Mouse (Mus musculus): ENCODE data around the gene Grik3. TPM values are rescaled to one million over a fixed set of nuclear protein-coding genes. Genes with fewer than 3 reads are reported as not detected.

Grik3 gene
- polyA plus RNA-seq, 1 experiment from 2014 or later: 0.11 TPM

DNA sequence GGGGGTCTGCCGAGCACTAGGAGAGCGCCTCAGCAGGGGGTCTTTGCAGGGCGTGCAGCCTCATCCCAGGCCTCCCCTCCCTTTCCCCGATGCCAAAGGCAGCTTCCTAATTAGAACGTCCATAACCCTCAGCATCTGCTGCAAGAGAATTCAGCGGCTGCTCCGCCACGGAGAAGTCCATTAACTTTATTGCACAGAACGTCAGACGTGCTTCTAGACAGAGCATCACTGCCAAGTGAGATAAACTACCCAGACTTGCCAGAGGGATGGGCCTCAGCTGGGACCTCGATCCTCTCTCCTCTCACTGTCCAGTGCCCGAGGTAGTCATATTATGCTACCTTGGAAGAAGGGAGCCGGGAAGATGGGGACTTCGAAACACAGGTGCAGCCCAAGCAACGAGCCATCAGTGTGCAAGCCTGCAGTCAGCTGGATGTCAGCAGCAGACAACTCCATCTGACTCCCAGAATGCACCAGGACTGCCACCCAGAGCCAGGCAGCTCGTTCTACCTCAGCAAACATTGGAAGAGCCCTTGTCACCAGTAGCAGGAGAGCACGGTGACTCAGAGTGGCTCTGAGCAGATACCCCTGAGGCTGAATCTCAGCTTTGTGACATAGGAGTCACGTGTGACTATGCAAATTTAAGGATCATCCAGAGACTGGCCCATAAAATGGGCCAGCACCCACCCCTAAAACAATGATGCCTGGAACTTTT lies 228.1 kb downstream of the Grik3 start:
- H3K4me2 ChIP-seq (replicated peaks; ENCODE audit: low read depth, low read length): no peak overlapping the region
- H3K4me1 ChIP-seq (ENCODE audit: insufficient read depth, low read length): no peaks in the 10 kb centered on the region
- H3K27ac ChIP-seq (ENCODE audit: low read length): no peak overlapping the region
- 0 out of 2 replicates have a peak, but pooled peaks have one; percentile 33 for ATAC-seq (ENCODE audit: low FRiP score, low TSS enrichment)
- H3K9ac ChIP-seq (replicated peaks; ENCODE audit: low read length): no peak overlapping the region
- no peaks in the 10 kb centered on the region; the same call in 1 of the 2 replicates for H3K27me3 ChIP-seq (ENCODE audit: insufficient read depth, low read length)
- no peaks in the 10 kb centered on the region for H3K9me3 ChIP-seq (ENCODE audit: low read length)
- no peak overlapping the region for H3K4me3 ChIP-seq (ENCODE audit: low read length)
- no peaks in the 10 kb centered on the region for H3K36me3 ChIP-seq (ENCODE audit: insufficient read depth, low read length)
- WGBS: 24% methylated on average over 18 of the region's 18 CpGs

DNA sequence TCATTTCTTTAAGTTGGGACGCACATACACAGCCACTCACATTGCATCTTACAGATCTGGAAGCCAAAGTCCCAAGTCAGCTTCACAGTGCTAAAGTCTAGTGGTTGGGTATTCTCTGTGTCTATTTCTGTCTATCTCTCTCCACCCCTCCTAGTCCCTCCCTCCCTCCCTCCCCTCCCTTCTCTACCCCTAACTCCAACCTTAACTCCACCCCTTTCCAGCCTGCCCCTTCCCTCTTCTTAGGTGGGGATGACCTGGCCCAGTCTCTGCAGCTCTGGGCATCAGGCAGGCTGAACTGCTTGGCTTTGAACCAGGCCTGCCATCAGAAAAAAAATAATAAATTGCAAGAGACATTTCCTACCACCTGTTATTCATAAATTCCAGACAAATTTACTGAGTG lies 235.7 kb downstream of the Grik3 start:
- no peak overlapping the region for H3K9ac ChIP-seq (replicated peaks; ENCODE audit: low read length)
- no peak overlapping the region for H3K27ac ChIP-seq (ENCODE audit: low read length)
- H3K4me3 ChIP-seq (ENCODE audit: low read length): no peak overlapping the region
- H3K36me3 ChIP-seq (ENCODE audit: insufficient read depth, low read length): no peaks in the 10 kb centered on the region
- no peaks in the 10 kb centered on the region for H3K9me3 ChIP-seq (ENCODE audit: low read length)
- H3K27me3 ChIP-seq (ENCODE audit: insufficient read depth, low read length): peaks cover 32% of the 10 kb centered on the region
- H3K4me1 ChIP-seq (ENCODE audit: insufficient read depth, low read length): peaks cover 27% of the 10 kb centered on the region; the same call in 1 of the 2 replicates
- H3K4me2 ChIP-seq (replicated peaks; ENCODE audit: low read depth, low read length): no peak overlapping the region
- WGBS: 83% methylated on average over 1 of the region's 1 CpGs
- ATAC-seq (ENCODE audit: low FRiP score, low TSS enrichment): no peak

DNA sequence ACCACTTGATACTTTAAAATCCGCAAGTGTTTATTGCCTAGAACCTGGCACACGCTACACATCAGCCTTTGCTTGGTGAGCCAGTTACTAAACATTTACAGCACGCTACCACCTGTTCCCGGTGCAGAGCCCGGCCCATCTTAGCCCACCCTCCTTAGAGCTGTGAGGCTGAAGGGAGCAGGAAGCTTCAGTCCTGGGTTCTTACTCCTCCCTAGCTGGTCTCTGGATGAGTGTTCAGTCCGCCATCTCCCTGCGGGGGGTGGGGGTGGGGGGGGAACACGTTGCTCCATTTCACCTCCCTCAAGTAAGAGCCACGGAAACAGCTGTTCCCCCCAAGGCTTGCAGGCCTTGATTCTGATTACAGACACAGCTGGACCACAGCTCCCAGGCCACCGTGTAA lies 236.5 kb downstream of the Grik3 start:
- Histone ChIP-seq H3K4me2 (replicated peaks; ENCODE audit: low read depth, low read length) (peak overlapping the region; percentile 50), H3K9me3 (ENCODE audit: low read length) (no peaks in the 10 kb centered on the region), H3K9ac (replicated peaks; ENCODE audit: low read length) (no peak overlapping the region), H3K4me1 (ENCODE audit: insufficient read depth, low read length) (peaks cover 27% of the 10 kb centered on the region; the same call in 1 of the 2 replicates), H3K4me3 (ENCODE audit: low read length) (no peak overlapping the region), H3K36me3 (ENCODE audit: insufficient read depth, low read length) (no peaks in the 10 kb centered on the region), H3K27me3 (ENCODE audit: insufficient read depth, low read length) (peaks cover 32% of the 10 kb centered on the region), H3K27ac (ENCODE audit: low read length) (no peak overlapping the region)
- WGBS: 11% methylated on average over 10 of the region's 10 CpGs
- ATAC-seq (ENCODE audit: low FRiP score, low TSS enrichment): peak; percentile 25; the same call in 1 of the 2 replicates

DNA sequence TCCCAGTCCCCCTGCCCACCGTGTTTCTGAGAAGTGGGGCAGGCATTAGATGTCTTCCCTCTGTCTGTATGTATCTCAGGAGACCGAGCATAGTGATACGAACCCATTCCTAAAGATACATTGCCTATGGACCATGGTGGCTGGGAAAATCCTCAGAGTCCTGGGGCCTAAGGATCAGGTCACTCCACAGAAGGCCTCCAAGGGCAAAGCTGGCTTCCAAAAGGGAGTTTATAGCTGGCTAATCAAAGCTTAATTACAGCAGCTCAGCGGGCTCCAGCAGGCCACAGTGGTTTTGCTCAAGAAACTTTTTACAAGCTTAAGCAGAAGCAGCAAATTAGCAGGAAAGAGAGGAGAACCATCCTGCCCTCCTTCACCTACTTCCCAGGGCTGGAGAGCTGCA lies 237.1 kb downstream of the Grik3 start:
- Histone ChIP-seq H3K9ac (replicated peaks; ENCODE audit: low read length) (no peak overlapping the region), H3K4me1 (ENCODE audit: insufficient read depth, low read length) (peaks cover 27% of the 10 kb centered on the region; the same call in 1 of the 2 replicates), H3K27me3 (ENCODE audit: insufficient read depth, low read length) (peaks cover 32% of the 10 kb centered on the region), H3K4me2 (replicated peaks; ENCODE audit: low read depth, low read length) (peak overlapping the region; percentile 50), H3K27ac (ENCODE audit: low read length) (peak overlapping the region; percentile 8; the same call in 1 of the 2 replicates), H3K9me3 (ENCODE audit: low read length) (no peaks in the 10 kb centered on the region), H3K36me3 (ENCODE audit: insufficient read depth, low read length) (no peaks in the 10 kb centered on the region), H3K4me3 (ENCODE audit: low read length) (no peak overlapping the region)
- 8% methylated on average over 4 of the region's 4 CpGs for WGBS
- ATAC-seq (ENCODE audit: low FRiP score, low TSS enrichment): no peak

DNA sequence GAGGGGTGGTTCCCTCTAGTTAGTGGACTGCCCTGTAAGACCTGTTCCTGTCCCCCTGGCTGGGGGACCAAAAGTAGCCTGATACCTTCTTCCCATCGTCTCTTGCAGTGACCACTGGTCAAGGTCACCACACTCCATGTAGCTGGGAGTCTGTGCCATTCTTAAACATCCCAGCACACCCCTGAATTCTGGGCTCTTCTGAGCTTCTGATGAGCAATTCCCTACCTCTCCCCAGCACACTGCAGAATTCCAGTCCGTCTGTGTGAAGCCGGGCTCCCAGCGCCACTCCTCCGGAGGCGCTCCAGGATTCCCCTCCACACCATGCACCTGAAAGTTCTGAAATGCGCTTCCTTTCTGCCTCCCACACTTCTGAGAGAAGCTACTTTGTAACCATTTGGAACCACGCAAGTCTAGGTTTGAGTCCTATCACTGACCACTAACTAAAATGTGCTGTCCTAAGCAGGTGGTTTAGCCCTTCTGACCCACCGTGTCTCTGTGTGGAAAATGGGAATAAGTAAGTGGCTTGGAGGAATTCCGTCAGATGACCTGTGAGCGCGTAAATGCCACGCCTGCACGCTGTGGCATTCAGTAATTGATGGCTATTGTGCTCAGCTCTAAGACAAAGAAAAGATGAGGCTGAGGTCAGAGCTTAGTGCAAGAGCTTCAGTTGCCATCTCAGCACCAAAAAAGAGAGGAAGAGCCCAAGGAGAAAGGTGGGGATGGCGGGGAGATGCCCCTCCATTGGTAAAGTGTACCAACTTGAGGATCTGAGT lies 237.8 kb downstream of the Grik3 start:
- WGBS: 8% methylated on average over 15 of the region's 15 CpGs
- Histone ChIP-seq H3K27me3 (ENCODE audit: insufficient read depth, low read length) (peaks cover 32% of the 10 kb centered on the region), H3K4me3 (ENCODE audit: low read length) (peak overlapping the region; percentile 34), H3K9me3 (ENCODE audit: low read length) (no peaks in the 10 kb centered on the region), H3K4me2 (replicated peaks; ENCODE audit: low read depth, low read length) (peak overlapping the region; percentile 50), H3K9ac (replicated peaks; ENCODE audit: low read length) (peak overlapping the region; percentile 31; the same call in 1 of the 2 replicates), H3K27ac (ENCODE audit: low read length) (peak overlapping the region; percentile 8; the same call in 1 of the 2 replicates), H3K4me1 (ENCODE audit: insufficient read depth, low read length) (peaks cover 27% of the 10 kb centered on the region; the same call in 1 of the 2 replicates), H3K36me3 (ENCODE audit: insufficient read depth, low read length) (no peaks in the 10 kb centered on the region)
- no peak for ATAC-seq (ENCODE audit: low FRiP score, low TSS enrichment)

DNA sequence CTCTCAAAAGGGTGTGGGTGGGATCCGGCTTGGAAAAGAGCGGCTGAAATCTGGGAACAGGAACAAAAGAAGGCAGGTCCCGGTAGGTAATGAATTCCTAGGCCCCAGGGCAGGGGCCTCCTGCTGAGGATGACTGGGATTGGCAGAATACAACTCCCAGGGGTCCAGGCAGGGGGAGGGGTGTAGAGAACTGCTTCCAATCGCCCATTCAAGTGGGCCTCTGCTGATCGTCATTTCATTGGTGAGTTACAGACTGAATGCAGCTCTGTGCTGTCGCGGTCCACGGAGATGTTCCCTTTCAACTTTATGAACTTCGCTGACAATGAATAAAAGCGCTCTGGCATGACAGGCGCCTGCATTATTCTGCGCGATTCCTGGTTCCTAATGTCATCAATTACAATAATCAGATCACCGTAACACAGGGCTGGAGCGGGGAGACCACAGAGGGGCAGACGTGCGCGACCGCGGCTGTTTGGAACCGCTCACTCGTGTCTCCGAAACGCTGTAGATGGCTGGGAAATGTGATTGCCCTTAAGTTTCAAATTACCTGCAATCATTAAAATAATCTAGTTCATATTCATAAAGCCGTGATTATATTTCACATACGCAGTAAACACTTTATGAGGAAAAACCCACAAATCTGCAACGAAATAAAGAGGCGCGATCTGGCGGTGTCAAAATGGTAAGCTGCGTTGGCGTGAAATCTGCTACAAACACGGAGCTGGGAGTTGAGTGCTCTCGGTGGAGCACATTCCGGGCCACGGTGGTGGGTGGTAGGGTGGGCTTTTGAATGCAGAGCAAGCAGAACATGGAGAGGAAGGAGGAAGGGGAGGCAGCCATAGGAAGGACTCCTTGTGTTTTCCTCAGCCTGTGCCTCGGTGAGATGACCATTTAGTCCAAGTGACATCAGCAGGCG lies 239.1 kb downstream of the Grik3 start:
- peak overlapping the region; percentile 34 for H3K4me3 ChIP-seq (ENCODE audit: low read length)
- no peaks in the 10 kb centered on the region for H3K9me3 ChIP-seq (ENCODE audit: low read length)
- H3K9ac ChIP-seq (replicated peaks; ENCODE audit: low read length): peak overlapping the region; percentile 26; the same call in 1 of the 2 replicates
- peak; percentile 55; the same call in 1 of the 2 replicates for ATAC-seq (ENCODE audit: low FRiP score, low TSS enrichment)
- H3K27me3 ChIP-seq (ENCODE audit: insufficient read depth, low read length): peaks cover 32% of the 10 kb centered on the region
- peak overlapping the region; percentile 43; the same call in 1 of the 2 replicates for H3K27ac ChIP-seq (ENCODE audit: low read length)
- no peaks in the 10 kb centered on the region for H3K36me3 ChIP-seq (ENCODE audit: insufficient read depth, low read length)
- H3K4me2 ChIP-seq (replicated peaks; ENCODE audit: low read depth, low read length): peak overlapping the region; percentile 50
- 5% methylated on average over 38 of the region's 38 CpGs for WGBS
- peaks cover 27% of the 10 kb centered on the region; the same call in 1 of the 2 replicates for H3K4me1 ChIP-seq (ENCODE audit: insufficient read depth, low read length)

DNA sequence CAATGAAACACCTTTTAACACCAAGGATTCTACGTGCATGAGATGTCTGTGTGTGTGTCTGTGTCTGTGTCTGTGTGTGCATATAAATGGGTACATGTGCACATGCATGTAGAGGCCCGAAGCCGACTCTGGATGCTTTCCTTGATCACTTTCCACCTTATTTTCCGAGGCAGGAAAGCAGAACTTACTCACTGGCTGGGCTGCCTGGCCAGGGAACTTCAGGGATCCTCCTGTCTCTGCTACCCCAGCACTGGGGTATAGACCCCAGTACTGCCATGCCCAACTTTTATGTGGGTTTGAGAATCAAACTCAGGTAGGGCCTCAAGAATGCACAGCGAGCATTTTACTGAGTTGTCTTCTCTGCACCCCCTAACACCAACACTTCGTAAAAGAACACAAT lies 240.3 kb downstream of the Grik3 start:
- Histone ChIP-seq H3K4me1 (ENCODE audit: insufficient read depth, low read length) (peaks cover 27% of the 10 kb centered on the region; the same call in 1 of the 2 replicates), H3K27ac (ENCODE audit: low read length) (no peak overlapping the region), H3K27me3 (ENCODE audit: insufficient read depth, low read length) (peaks cover 32% of the 10 kb centered on the region), H3K4me2 (replicated peaks; ENCODE audit: low read depth, low read length) (no peak overlapping the region), H3K36me3 (ENCODE audit: insufficient read depth, low read length) (no peaks in the 10 kb centered on the region), H3K9ac (replicated peaks; ENCODE audit: low read length) (no peak overlapping the region), H3K9me3 (ENCODE audit: low read length) (no peaks in the 10 kb centered on the region), H3K4me3 (ENCODE audit: low read length) (no peak overlapping the region)
- 85% methylated on average over 6 of the region's 6 CpGs for WGBS
- ATAC-seq (ENCODE audit: low FRiP score, low TSS enrichment): no peak

DNA sequence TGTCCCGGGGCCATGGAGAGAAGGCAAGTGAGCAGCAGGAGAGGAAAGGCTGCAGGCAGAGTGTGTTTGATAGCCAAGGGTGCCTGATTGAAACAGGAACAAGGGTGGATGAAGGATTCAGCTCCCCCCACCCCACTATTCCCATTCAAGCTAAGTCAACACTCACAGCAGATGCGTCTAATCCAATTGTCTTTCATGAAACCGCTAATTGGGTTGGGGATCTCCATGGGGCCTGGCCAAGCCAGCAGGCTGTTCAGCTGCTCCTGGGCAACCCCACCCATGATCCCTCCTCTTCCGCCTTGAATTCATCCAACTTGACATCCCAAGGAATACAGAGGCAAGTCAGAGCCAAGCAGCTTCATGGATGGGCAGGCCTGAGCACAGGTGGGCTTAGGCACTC lies 246.3 kb downstream of the Grik3 start:
- Histone ChIP-seq H3K27ac (ENCODE audit: low read length) (no peak overlapping the region), H3K9me3 (ENCODE audit: low read length) (no peaks in the 10 kb centered on the region), H3K4me2 (replicated peaks; ENCODE audit: low read depth, low read length) (no peak overlapping the region), H3K9ac (replicated peaks; ENCODE audit: low read length) (no peak overlapping the region), H3K4me3 (ENCODE audit: low read length) (no peak overlapping the region), H3K36me3 (ENCODE audit: insufficient read depth, low read length) (no peaks in the 10 kb centered on the region), H3K27me3 (ENCODE audit: insufficient read depth, low read length) (no peaks in the 10 kb centered on the region), H3K4me1 (ENCODE audit: insufficient read depth, low read length) (no peaks in the 10 kb centered on the region)
- WGBS: 77% methylated on average over 4 of the region's 4 CpGs
- no peak for ATAC-seq (ENCODE audit: low FRiP score, low TSS enrichment)

DNA sequence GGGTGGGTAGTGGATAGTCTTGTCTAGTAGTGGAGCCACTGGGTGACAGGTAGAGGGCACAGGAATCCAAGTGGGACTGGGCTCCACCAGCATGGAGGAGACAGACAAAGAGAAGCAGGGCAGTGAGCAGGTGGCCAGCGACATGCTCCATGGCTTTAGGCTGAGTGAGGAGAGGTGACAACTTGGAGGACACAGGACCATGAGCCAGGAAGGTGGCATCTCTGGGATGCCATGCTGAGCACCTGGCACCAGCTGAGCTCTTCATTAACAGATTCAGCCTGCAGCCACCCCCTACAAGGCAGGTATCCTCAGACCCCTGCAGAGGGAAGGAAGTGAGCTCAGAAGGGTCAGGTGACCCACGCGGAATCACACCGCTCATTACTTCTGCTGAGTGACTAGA lies 248.3 kb downstream of the Grik3 start:
- H3K4me1 ChIP-seq (ENCODE audit: insufficient read depth, low read length): no peaks in the 10 kb centered on the region
- H3K36me3 ChIP-seq (ENCODE audit: insufficient read depth, low read length): no peaks in the 10 kb centered on the region
- no peaks in the 10 kb centered on the region for H3K27me3 ChIP-seq (ENCODE audit: insufficient read depth, low read length)
- H3K4me2 ChIP-seq (replicated peaks; ENCODE audit: low read depth, low read length): no peak overlapping the region
- 85% methylated on average over 4 of the region's 4 CpGs for WGBS
- no peaks in the 10 kb centered on the region for H3K9me3 ChIP-seq (ENCODE audit: low read length)
- no peak overlapping the region for H3K4me3 ChIP-seq (ENCODE audit: low read length)
- H3K9ac ChIP-seq (replicated peaks; ENCODE audit: low read length): no peak overlapping the region
- ATAC-seq (ENCODE audit: low FRiP score, low TSS enrichment): no peak
- H3K27ac ChIP-seq (ENCODE audit: low read length): no peak overlapping the region

Data from kidney, embryonic 16.5 days (tissue).